Mouse (Mus musculus) embryonic fibroblast, embryonic 13.5 days (primary cell): ENCODE measurements around the gene Mroh8. TPM values are rescaled to one million over a fixed set of nuclear protein-coding genes. Genes with fewer than 3 reads are reported as not detected.
"Not testable (repeated sequence)": the region's sequence is repeated elsewhere in the genome, so short reads cannot be mapped to it uniquely, and the experiment has no call there.

ENCODE experiments used
- H3K27ac ChIP-seq: 2 replicates; pipeline ENCODE4 v1.5.1; 2012; ENCODE audit warnings: low read length, control low read depth, inconsistent platforms; ENCODE audit not compliant: insufficient read depth
- H3K4me1 ChIP-seq: 2 replicates; pipeline ENCODE4 v1.6.1; 2011; ENCODE audit warnings: low read length; ENCODE audit not compliant: control insufficient read depth, insufficient read depth
- H3K4me3 ChIP-seq: 2 replicates; pipeline ENCODE4 v1.5.1; 2011; ENCODE audit warnings: mild to moderate bottlenecking, control low read depth, low read length; ENCODE audit not compliant: insufficient read depth
- CTCF ChIP-seq: IDR thresholded peaks from 2 replicates; pipeline ENCODE4 v1.5.1; 2011; ENCODE audit warnings: mild to moderate bottlenecking, control low read depth, low read length, moderate library complexity, borderline replicate concordance; ENCODE audit not compliant: insufficient read depth
- POLR2A ChIP-seq: IDR thresholded peaks from 2 replicates; pipeline ENCODE4 v1.6.1; 2011; ENCODE audit warnings: low read depth, mild to moderate bottlenecking, control low read depth, low read length, moderate library complexity
- polyA plus RNA-seq: library from polyadenylated mRNA; stranded (reverse); fragments of >200 nt; gene quantifications from 2 replicates; pipeline ENCODE4 v1.2.4, GENCODE M21; 2011; ENCODE audit warnings: low read depth; ENCODE audit not compliant: missing spikeins, insufficient read length

The Mroh8 gene
- polyA plus RNA-seq, 1 experiment: not detected

- Histone ChIP-seq H3K4me1 (no peaks in the 10 kb centered on the region), H3K27ac (no peak overlapping the region), H3K4me3 (no peak overlapping the region)
- TF ChIP-seq POLR2A (no peak), CTCF (no peak)
Observed at GRCm38 (mm10) chr2:157202361-157202760, 77.0 kb downstream of the Mroh8 start.

- Histone ChIP-seq H3K4me1 (no peaks in the 10 kb centered on the region), H3K4me3 (no peak overlapping the region), H3K27ac (no peak overlapping the region)
- TF ChIP-seq POLR2A: no peak
- TF ChIP-seq CTCF: no peak
Observed at GRCm38 (mm10) chr2:157201081-157201830, 78.1 kb downstream of the Mroh8 start.

- not testable (repeated sequence) for H3K4me1 ChIP-seq, H3K4me3 ChIP-seq, H3K27ac ChIP-seq
Observed at GRCm38 (mm10) chr2:157198405-157198804, 80.9 kb downstream of the Mroh8 start.

GRCm38 (mm10) chr2:157190651-157191050, 88.7 kb downstream of the Mroh8 start:
- Histone ChIP-seq H3K4me3 (no peak overlapping the region), H3K27ac (no peak overlapping the region), H3K4me1 (no peaks in the 10 kb centered on the region)
- TF ChIP-seq CTCF (no peak), POLR2A (no peak)

GRCm38 (mm10) chr2:157187223-157187622, 92.1 kb downstream of the Mroh8 start:
- H3K27ac ChIP-seq: no peak overlapping the region
- no peak overlapping the region for H3K4me3 ChIP-seq
- TF ChIP-seq CTCF (no peak), POLR2A (no peak)
- no peaks in the 10 kb centered on the region for H3K4me1 ChIP-seq

GRCm38 (mm10) chr2:157186504-157186903, 92.8 kb downstream of the Mroh8 start:
- Histone ChIP-seq H3K4me1 (no peaks in the 10 kb centered on the region), H3K27ac (no peak overlapping the region), H3K4me3 (no peak overlapping the region)
- TF ChIP-seq POLR2A: no peak
- no peak for TF ChIP-seq CTCF

- no peak overlapping the region for H3K4me3 ChIP-seq
- TF ChIP-seq POLR2A (no peak), CTCF (no peak)
- no peaks in the 10 kb centered on the region for H3K4me1 ChIP-seq
- no peak overlapping the region for H3K27ac ChIP-seq
Observed at GRCm38 (mm10) chr2:157185022-157185660, 94.2 kb downstream of the Mroh8 start.

- Histone ChIP-seq H3K27ac (no peak overlapping the region), H3K4me3 (no peak overlapping the region), H3K4me1 (no peaks in the 10 kb centered on the region)
- no peak for TF ChIP-seq CTCF
- TF ChIP-seq POLR2A: no peak
Observed at GRCm38 (mm10) chr2:157178167-157178566, 101.2 kb downstream of the Mroh8 start.

- Histone ChIP-seq H3K4me3 (no peak overlapping the region), H3K27ac (no peak overlapping the region), H3K4me1 (no peaks in the 10 kb centered on the region)
- TF ChIP-seq CTCF (no peak), POLR2A (no peak)
Observed at GRCm38 (mm10) chr2:157176248-157176647, 103.1 kb downstream of the Mroh8 start.

- TF ChIP-seq POLR2A: no peak
Observed at GRCm38 (mm10) chr2:157174416-157174815, 104.9 kb downstream of the Mroh8 start.

More at GRCm38 (mm10) chr2:157174416-157174815, 104.9 kb downstream of the Mroh8 start:
- H3K27ac ChIP-seq: no peak overlapping the region
- no peak overlapping the region for H3K4me3 ChIP-seq
- H3K4me1 ChIP-seq: peaks cover 7% of the 10 kb centered on the region
